Mouse (Mus musculus): ENCODE measurements around the gene Gadd45a. TPM values are rescaled to one million over a fixed set of nuclear protein-coding genes. Genes with fewer than 3 reads are reported as not detected.
A peak's percentile ranks its signal among the peaks of the same experiment; 100 is the strongest.
"Not testable (repeated sequence)": the region's sequence is repeated elsewhere in the genome, so short reads cannot be mapped to it uniquely, and the experiment has no call there.

Gene Gadd45a
- total RNA-seq, 1 experiment from 2014 or later = 64.2 TPM

DNA sequence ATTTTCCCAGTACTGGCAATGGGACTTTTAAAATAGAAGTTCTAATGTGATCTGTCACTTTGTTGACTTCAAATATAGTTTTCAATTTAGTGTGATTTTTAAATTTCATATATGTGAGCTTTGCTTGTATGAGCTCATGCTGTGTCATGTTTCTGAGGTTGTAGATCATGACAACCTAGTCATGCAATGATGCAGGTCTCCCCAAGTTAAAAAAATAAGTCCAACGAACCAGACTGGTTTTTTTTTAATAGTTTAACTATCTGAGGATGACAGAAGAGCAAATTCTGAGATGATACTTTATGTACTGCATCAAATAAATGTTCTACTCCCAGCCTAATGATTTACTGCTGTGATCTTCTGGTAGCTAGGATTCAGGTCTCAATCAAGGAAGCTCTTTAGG lies 12.8 kb upstream of the Gadd45a start:
- no peak for ATAC-seq (replicated peaks; ENCODE audit: insufficient number of reproducible peaks, low FRiP score, low TSS enrichment, poor library complexity, severe bottlenecking)

GRCm38 (mm10) chr6:67049695-67050038 lies 12.4 kb upstream of the Gadd45a start:
- ATAC-seq (replicated peaks; ENCODE audit: insufficient number of reproducible peaks, low FRiP score, low TSS enrichment, poor library complexity, severe bottlenecking) = no peak

- no peak for ATAC-seq (replicated peaks; ENCODE audit: insufficient number of reproducible peaks, low FRiP score, low TSS enrichment, poor library complexity, severe bottlenecking)
These were observed 11.8 kb upstream of the Gadd45a start for GRCm38 (mm10) chr6:67048880-67049694.

DNA sequence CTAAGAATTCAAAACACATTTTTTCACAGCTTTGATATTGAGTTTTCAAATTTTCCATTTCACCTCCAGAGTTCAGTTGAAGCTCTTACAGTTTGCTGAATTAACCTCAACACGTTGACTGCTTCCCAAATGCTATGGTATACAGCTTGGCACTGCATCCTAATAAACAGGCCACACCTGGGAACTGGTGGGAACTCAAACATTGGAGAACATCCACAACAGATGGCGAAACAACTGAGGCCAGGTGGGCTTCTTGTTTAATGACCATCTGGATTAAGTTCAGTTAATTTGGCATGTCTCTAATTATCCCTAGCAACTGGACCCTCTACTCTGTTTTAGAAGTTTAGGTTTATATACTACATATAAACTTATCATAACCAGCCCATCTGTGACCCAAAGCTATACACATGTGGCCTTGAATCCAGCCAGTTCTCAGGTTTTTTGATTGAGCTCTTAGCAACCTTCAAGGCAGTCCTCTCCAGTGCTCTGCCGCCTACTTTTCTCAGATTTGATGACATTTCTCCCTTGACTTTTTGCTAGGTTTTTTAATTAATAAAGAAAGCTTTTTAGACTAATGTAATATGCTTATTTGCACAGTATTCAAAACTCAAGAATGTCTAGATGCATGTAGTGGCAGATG lies 10.9 kb upstream of the Gadd45a start:
- no peak for ATAC-seq (replicated peaks; ENCODE audit: insufficient number of reproducible peaks, low FRiP score, low TSS enrichment, poor library complexity, severe bottlenecking)

- no peak for ATAC-seq (replicated peaks; ENCODE audit: insufficient number of reproducible peaks, low FRiP score, low TSS enrichment, poor library complexity, severe bottlenecking)
These were observed 9.7 kb upstream of the Gadd45a start for GRCm38 (mm10) chr6:67046937-67047336.

DNA sequence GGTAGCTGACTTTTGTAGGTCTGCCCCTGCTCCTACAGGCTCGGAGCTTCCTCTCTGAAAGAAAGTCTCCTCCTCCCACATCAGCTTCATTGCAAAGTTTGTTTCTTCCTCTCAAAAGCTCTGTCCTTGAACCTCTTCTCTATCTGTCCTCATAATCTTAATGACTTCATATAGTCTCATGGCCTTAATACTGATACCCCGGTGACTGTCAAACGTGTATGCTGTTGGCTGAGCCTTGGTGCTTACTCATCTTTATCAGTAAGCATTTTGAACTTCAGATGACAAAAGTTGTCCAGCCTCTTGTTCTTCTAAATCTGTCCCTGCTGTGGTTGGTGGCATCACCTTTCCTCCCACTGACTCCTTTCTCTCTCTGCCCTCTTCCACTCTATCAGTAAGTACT lies 8.2 kb upstream of the Gadd45a start:
- ATAC-seq (replicated peaks; ENCODE audit: insufficient number of reproducible peaks, low FRiP score, low TSS enrichment, poor library complexity, severe bottlenecking) = no peak

- ATAC-seq (replicated peaks; ENCODE audit: insufficient number of reproducible peaks, low FRiP score, low TSS enrichment, poor library complexity, severe bottlenecking) = no peak
These were observed 3.7 kb upstream of the Gadd45a start for GRCm38 (mm10) chr6:67040904-67041410.

GRCm38 (mm10) chr6:67038964-67039363 lies 1.7 kb upstream of the Gadd45a start:
- no peak for ATAC-seq (replicated peaks; ENCODE audit: insufficient number of reproducible peaks, low FRiP score, low TSS enrichment, poor library complexity, severe bottlenecking)

- ATAC-seq (replicated peaks; ENCODE audit: insufficient number of reproducible peaks, low FRiP score, low TSS enrichment, poor library complexity, severe bottlenecking) = peak; percentile 80
These were observed 873 bp downstream of the Gadd45a start for GRCm38 (mm10) chr6:67036356-67036811.

GRCm38 (mm10) chr6:67035388-67036299 lies 1.6 kb downstream of the Gadd45a start:
- no peak for ATAC-seq (replicated peaks; ENCODE audit: insufficient number of reproducible peaks, low FRiP score, low TSS enrichment, poor library complexity, severe bottlenecking)

DNA sequence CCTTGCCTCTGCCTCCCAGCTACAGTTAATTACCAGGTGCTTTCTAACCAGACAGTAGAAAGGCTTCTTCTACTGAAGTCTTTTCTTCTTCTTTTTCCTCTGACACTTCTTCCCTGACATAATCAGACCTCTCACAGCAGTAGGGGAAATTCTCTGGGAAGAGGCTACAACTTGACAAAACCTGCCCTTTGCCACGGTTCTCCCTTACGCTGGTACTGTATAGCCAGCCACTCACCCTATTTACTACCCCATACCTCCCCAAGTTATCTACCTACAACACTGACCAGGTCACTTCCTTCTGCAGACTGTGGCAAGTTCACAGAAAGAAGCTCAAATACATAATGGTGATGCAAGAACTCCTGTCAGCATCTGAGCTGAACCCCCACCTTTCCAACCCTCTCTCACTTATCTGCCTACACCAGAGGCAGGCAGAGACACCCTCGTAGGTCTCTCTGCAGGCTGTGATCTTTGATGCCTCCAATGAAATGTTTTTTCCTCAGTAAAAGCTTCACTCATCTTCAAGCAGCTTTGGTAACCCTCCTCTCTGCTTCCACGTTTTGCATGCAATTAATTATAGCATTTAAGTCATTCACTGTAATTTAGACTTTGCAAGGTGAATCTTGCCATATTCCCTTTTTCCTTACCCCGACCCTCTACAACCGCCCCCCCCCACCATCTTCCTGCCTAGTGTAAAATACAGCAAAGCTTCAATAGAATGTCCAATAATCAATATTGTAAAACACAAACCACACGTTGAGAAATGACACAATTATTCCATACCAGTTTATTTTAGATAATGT lies 2.7 kb downstream of the Gadd45a start:
- ATAC-seq (replicated peaks; ENCODE audit: insufficient number of reproducible peaks, low FRiP score, low TSS enrichment, poor library complexity, severe bottlenecking) = no peak

DNA sequence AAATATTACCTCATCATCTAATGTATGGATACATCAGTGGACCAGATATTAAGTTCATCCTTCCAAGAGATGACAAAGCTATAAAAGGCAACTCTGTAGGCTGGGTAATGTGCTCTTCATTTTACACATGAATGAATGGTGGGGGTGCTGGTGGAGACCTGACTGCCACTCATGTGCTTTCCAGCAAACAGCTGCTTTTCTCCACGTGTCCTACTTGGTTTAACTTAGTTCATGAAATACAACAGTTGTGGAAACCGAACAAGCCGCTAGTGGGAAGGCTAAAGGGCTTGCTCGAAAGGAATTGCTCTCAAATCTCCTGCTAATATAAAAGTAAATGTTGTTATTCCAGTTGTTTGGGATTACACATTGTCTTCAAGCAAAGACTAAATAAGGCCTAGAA lies 3.7 kb downstream of the Gadd45a start:
- ATAC-seq (replicated peaks; ENCODE audit: insufficient number of reproducible peaks, low FRiP score, low TSS enrichment, poor library complexity, severe bottlenecking) = no peak

DNA sequence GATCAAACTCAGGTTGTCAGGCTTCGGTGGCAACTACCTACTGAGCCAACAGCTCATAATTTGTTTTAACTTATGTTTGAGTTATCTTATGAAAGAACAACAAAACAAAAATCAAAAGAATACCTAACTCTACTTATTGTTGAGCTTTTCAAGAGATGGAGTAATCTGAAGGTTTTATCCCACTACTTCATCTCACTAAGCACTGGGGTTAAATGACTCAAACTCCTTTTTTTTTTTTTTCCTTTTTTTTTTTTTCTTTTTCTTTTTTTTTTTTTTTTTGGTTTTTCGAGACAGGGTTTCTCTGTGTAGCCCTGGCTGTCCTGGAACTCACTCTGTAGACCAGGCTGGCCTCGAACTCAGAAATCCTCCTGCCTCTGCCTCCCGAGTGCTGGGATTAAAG lies 4.3 kb downstream of the Gadd45a start:
- ATAC-seq (replicated peaks; ENCODE audit: insufficient number of reproducible peaks, low FRiP score, low TSS enrichment, poor library complexity, severe bottlenecking) = not testable (repeated sequence)

GRCm38 (mm10) chr6:67032551-67032950 lies 4.7 kb downstream of the Gadd45a start:
- not testable (repeated sequence) for ATAC-seq (replicated peaks; ENCODE audit: insufficient number of reproducible peaks, low FRiP score, low TSS enrichment, poor library complexity, severe bottlenecking)

DNA sequence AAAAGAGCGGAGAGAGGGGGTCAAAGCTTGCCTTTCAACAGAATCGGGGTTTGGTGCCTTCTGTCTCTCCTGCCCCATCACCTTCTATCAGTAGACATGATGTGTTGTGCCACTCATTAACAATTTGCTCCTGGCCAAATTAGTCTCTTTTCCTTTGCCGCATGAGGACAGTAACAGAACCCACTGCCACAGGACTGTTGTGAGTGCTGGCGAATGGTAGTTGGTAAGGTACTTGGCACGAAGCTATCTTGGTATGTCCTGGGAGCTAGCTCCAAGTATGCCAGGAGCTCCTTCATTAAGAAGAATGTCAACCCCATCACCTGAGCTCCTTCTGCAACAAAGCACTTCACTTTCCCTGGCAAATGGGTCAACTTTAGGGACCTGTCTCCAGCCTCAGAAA lies 6.4 kb downstream of the Gadd45a start:
- no peak for ATAC-seq (replicated peaks; ENCODE audit: insufficient number of reproducible peaks, low FRiP score, low TSS enrichment, poor library complexity, severe bottlenecking)

- ATAC-seq (replicated peaks; ENCODE audit: insufficient number of reproducible peaks, low FRiP score, low TSS enrichment, poor library complexity, severe bottlenecking) = no peak
These were observed 6.8 kb downstream of the Gadd45a start for GRCm38 (mm10) chr6:67030416-67030815.

DNA sequence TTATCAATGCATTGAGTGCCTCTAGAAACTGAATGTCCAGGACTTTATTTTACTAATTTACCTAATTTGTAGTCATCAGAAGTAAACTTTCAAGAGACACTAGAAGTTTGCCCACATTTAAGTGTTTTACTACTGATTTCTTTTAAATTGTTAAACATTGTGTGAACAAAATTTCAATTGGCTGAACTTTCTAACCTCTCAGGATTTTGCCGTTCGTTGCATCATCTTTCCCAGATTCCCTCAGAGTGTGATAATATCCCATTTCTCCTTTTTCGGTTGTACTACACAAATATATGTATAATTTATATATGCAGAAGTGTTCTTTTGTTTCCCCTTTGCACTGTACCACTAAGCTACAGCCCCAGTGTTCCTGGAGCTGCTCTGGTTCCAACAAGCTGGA lies 7.3 kb downstream of the Gadd45a start:
- no peak for ATAC-seq (replicated peaks; ENCODE audit: insufficient number of reproducible peaks, low FRiP score, low TSS enrichment, poor library complexity, severe bottlenecking)

DNA sequence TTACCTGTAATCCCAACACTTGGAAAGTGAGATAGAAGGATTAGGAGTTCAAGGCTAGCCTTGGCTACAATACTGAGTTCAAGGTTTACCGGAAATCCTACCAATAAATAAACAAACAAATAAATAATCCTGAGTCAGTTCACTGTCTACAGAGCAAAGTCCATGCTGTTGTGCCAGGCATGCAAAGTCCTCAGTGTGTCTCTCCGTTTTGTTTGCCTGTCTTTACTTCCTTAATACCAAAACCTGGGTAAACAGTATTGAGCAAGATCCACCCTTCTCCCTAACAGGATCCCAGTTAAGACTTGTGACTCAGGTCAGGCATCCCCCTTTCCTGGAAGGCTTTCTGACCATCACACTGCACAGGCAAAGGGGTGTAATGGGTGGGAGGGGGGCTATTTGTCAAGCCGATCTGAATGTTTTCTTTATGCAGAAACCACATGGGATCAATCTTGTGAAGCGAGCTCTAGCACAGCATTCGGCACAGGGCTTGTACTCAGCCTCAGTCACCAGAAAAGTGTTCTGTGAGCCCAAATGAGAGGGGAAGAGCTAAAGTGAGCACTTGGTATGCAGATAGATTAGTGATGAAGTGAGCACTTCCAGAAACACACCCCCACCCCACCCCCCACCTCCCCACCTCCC lies 7.8 kb downstream of the Gadd45a start:
- ATAC-seq (replicated peaks; ENCODE audit: insufficient number of reproducible peaks, low FRiP score, low TSS enrichment, poor library complexity, severe bottlenecking) = no peak

Measured in monocyte, adult 5-6 weeks (primary cell).